Mouse (Mus musculus) limb, embryonic 12.5 days (tissue): ENCODE measurements around the gene Uaca. TPM values are rescaled to one million over a fixed set of nuclear protein-coding genes. Genes with fewer than 3 reads are reported as not detected.

Experiments
- ATAC-seq: fragments of 200-750 bp; cut with Nextera tagmentation; 2 replicates; pipeline ENCODE4 v1.8.0; 2017; ENCODE audit warnings: low read depth, moderate TSS enrichment; ENCODE audit not compliant: insufficient number of reproducible peaks, insufficient read depth, low FRiP score, low TSS enrichment
- H3K27ac ChIP-seq: fragments of 300-500 bp; sonication (generic); 2 replicates; pipeline ENCODE4 v1.5.1; 2016; ENCODE audit warnings: mild to moderate bottlenecking, moderate library complexity
- H3K27me3 ChIP-seq: fragments of 300-500 bp; sonication (generic); 2 replicates; pipeline ENCODE4 v1.6.1; 2016; ENCODE audit warnings: mild to moderate bottlenecking, moderate library complexity
- H3K36me3 ChIP-seq: fragments of 300-500 bp; sonication (generic); 2 replicates; pipeline ENCODE4 v1.6.1; 2016; ENCODE audit warnings: mild to moderate bottlenecking, moderate library complexity
- H3K4me1 ChIP-seq: fragments of 300-500 bp; sonication (generic); replicated peaks from 2 replicates; pipeline ENCODE4 v1.6.1; 2016
- H3K4me2 ChIP-seq: fragments of 300-500 bp; sonication (generic); 2 replicates; pipeline ENCODE4 v1.6.1; 2016; ENCODE audit warnings: mild to moderate bottlenecking, moderate library complexity
- H3K4me3 ChIP-seq: fragments of 300-500 bp; sonication (generic); replicated peaks from 2 replicates; pipeline ENCODE4 v1.5.1; 2016; ENCODE audit warnings: mild to moderate bottlenecking
- H3K9ac ChIP-seq: fragments of 300-500 bp; sonication (generic); replicated peaks from 2 replicates; pipeline ENCODE4 v1.6.1; 2016; ENCODE audit warnings: mild to moderate bottlenecking, moderate library complexity
- H3K9me3 ChIP-seq: fragments of 300-500 bp; sonication (generic); 2 replicates; pipeline ENCODE4 v1.6.1; 2016; ENCODE audit warnings: mild to moderate bottlenecking, moderate library complexity
- WGBS: fragments of 180-500 bp; shearing (Covaris S2); methylation state at CpG from one replicate; pipeline ENCODE4 v1.1.7; 2016; 5-methylcytosine and 5-hydroxymethylcytosine counted together
- polyA plus RNA-seq: library from polyadenylated mRNA; unstranded; fragments of >200 nt; fragmentation: Nextera tagmentation; extraction: Ambion mirVana; gene quantifications from 2 replicates; pipeline ENCODE4 v1.2.1, GENCODE M21; 2016

The Uaca gene
- polyA plus RNA-seq, 1 experiment from 2014 or later, result 28.0 TPM

DNA sequence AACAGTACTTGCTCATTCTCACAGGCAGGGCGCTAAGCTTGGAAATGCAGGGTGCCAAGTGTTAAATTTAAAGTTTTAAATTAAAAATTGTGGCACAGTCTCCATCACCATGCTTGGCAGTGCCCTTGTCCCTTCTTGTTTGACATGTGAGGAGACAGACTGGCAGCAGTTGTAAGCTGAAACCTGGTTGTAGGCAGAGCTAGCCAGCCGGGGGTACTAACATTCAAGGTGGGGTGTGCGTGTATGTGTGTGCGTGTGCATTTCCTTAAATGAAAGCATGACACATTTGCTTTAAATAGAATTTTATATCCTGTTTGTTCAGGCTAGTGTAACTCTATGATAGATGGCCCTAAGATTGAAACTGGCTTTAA is 42.7 kb downstream of the Uaca start:
- H3K27me3 ChIP-seq, result no peaks in the 10 kb centered on the region
- H3K4me1 ChIP-seq, result peaks cover 32% of the 10 kb centered on the region
- H3K9me3 ChIP-seq, result no peaks in the 10 kb centered on the region
- peak overlapping the region; percentile 37; the same call in 1 of the 2 replicates for H3K9ac ChIP-seq
- WGBS, result 60% methylated on average over 4 of the region's 4 CpGs
- no peak for ATAC-seq
- H3K27ac ChIP-seq, result peak overlapping the region; percentile 79; the same call in 1 of the 2 replicates
- H3K4me3 ChIP-seq, result no peak overlapping the region
- H3K36me3 ChIP-seq, result no peaks in the 10 kb centered on the region
- peak overlapping the region; percentile 50 for H3K4me2 ChIP-seq

- Histone ChIP-seq H3K27ac (peak overlapping the region; percentile 79), H3K9ac (peak overlapping the region; percentile 37), H3K4me1 (peaks cover 32% of the 10 kb centered on the region), H3K36me3 (no peaks in the 10 kb centered on the region), H3K9me3 (no peaks in the 10 kb centered on the region), H3K4me2 (peak overlapping the region; percentile 50), H3K4me3 (peak overlapping the region; percentile 21), H3K27me3 (no peaks in the 10 kb centered on the region)
- ATAC-seq, result no peak
- 28% methylated on average over 20 of the region's 20 CpGs for WGBS
These were observed 43.3 kb downstream of the Uaca start for GRCm38 (mm10) chr9:60837449-60838141.

DNA sequence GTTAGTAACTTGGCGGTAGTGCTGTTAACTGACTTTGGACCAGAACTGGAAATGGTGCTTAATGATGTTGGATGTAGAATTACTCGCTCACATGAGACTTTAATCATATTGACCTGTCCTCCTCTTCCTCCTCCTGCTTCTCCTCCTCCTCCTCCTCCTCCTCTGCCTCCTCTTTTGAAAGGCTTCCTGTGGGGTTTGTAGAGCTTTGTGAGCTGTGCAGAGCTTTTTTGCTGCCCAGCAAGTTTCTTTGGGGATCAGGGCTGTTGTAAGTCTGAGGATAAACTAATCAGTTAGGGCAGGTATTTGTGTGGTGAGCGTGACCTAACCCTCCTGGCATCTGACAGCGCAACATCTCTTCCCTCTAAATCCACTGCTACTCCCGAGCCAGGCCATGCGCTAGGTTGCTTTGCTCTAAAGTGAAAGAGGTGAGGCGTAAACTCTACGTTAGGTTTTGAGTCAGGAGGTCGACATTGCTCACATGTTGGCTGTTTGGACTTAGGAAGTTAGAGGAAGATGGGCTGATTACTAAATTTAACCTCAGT is 44.1 kb downstream of the Uaca start:
- no peak for ATAC-seq
- Histone ChIP-seq H3K9ac (no peak overlapping the region), H3K4me1 (peaks cover 32% of the 10 kb centered on the region), H3K27ac (peak overlapping the region; percentile 79; the same call in 1 of the 2 replicates), H3K36me3 (no peaks in the 10 kb centered on the region), H3K27me3 (no peaks in the 10 kb centered on the region), H3K4me2 (peak overlapping the region; percentile 50; the same call in 1 of the 2 replicates), H3K9me3 (no peaks in the 10 kb centered on the region), H3K4me3 (no peak overlapping the region)
- WGBS, result 54% methylated on average over 9 of the region's 9 CpGs

DNA sequence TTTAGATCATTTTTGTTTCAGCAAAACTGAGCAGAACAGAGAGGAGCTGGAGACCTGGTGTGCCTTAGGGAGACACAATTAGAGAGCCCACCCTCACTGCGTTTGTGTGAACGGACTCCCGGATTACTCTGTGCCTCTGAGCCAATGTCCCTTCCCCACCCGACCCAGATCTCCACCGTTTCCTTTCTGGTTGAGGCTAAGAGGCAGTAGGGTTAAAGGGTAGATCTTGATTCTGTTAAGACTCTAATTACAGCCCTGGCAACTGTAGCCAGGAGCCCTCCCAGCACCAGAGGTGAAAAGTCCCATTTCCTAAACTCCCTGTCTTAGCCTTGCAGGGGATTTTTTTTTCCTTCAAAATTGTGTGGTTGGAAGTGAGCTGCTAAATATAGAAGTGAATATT is 47.1 kb downstream of the Uaca start:
- H3K4me1 ChIP-seq, result peaks cover 28% of the 10 kb centered on the region

GRCm38 (mm10) chr9:60843415-60844076 is 49.2 kb downstream of the Uaca start:
- no peak for ATAC-seq
- Histone ChIP-seq H3K4me2 (no peak overlapping the region), H3K36me3 (peaks cover 6% of the 10 kb centered on the region; the same call in 1 of the 2 replicates), H3K27me3 (no peaks in the 10 kb centered on the region), H3K9ac (no peak overlapping the region), H3K4me1 (peaks cover 8% of the 10 kb centered on the region), H3K4me3 (no peak overlapping the region), H3K27ac (no peak overlapping the region), H3K9me3 (no peaks in the 10 kb centered on the region)
- 84% methylated on average over 6 of the region's 6 CpGs for WGBS

More for the DNA sequence above, 47.1 kb downstream of the Uaca start:
- Histone ChIP-seq H3K27ac (no peak overlapping the region), H3K4me3 (no peak overlapping the region), H3K9me3 (no peaks in the 10 kb centered on the region), H3K27me3 (no peaks in the 10 kb centered on the region), H3K36me3 (peaks cover 2% of the 10 kb centered on the region; the same call in 1 of the 2 replicates), H3K4me2 (no peak overlapping the region), H3K9ac (no peak overlapping the region)
- no peak for ATAC-seq
- 16% methylated on average over 5 of the region's 5 CpGs for WGBS

GRCm38 (mm10) chr9:60848730-60849129 is 54.4 kb downstream of the Uaca start:
- no peaks in the 10 kb centered on the region for H3K9me3 ChIP-seq
- no peak for ATAC-seq
- H3K4me1 ChIP-seq, result no peaks in the 10 kb centered on the region
- 81% methylated on average over 9 of the region's 9 CpGs for WGBS
- H3K27me3 ChIP-seq, result no peaks in the 10 kb centered on the region
- H3K4me3 ChIP-seq, result no peak overlapping the region
- H3K4me2 ChIP-seq, result no peak overlapping the region
- no peak overlapping the region for H3K9ac ChIP-seq
- 0 out of 2 replicates have a peak overlapping the region, but pooled peaks have one; percentile 32 for H3K27ac ChIP-seq
- H3K36me3 ChIP-seq, result peaks cover 17% of the 10 kb centered on the region

DNA sequence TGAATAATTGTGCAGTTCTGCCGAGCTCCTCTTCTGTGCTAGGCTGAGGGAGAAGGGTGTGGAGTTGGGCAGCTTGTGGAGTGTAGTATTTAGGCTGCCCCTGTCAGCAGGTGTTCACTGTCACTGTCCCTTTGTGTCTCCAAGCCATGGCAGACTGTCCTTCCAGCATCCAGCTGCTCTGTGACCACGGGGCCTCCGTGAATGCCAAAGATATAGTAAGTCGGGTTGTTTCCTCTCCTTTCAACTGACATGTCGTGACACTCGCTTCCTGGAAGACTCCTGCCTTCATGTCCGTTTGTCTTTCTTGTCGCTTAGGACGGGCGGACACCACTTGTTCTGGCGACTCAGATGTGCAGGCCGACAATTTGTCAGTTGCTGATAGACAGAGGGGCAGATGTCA is 55.6 kb downstream of the Uaca start:
- Histone ChIP-seq H3K4me1 (no peaks in the 10 kb centered on the region), H3K9ac (no peak overlapping the region), H3K9me3 (no peaks in the 10 kb centered on the region), H3K4me3 (no peak overlapping the region), H3K27ac (no peak overlapping the region), H3K4me2 (no peak overlapping the region), H3K27me3 (no peaks in the 10 kb centered on the region), H3K36me3 (peaks cover 22% of the 10 kb centered on the region)
- no peak for ATAC-seq
- 86% methylated on average over 12 of the region's 12 CpGs for WGBS

- Histone ChIP-seq H3K27me3 (no peaks in the 10 kb centered on the region), H3K4me2 (no peak overlapping the region), H3K9ac (no peak overlapping the region), H3K9me3 (no peaks in the 10 kb centered on the region), H3K36me3 (peaks cover 18% of the 10 kb centered on the region), H3K27ac (no peak overlapping the region), H3K4me3 (no peak overlapping the region), H3K4me1 (peaks cover 8% of the 10 kb centered on the region; the same call in 1 of the 2 replicates)
- no peak for ATAC-seq
- 92% methylated on average over 11 of the region's 11 CpGs for WGBS
These were observed 59.9 kb downstream of the Uaca start for GRCm38 (mm10) chr9:60854196-60854595.

GRCm38 (mm10) chr9:60857833-60858232 is 63.5 kb downstream of the Uaca start:
- WGBS, result 23% methylated on average over 5 of the region's 5 CpGs
- Histone ChIP-seq H3K36me3 (peaks cover 30% of the 10 kb centered on the region), H3K27me3 (no peaks in the 10 kb centered on the region), H3K9ac (no peak overlapping the region), H3K4me2 (no peak overlapping the region), H3K4me3 (no peak overlapping the region), H3K9me3 (no peaks in the 10 kb centered on the region), H3K27ac (no peak overlapping the region), H3K4me1 (peaks cover 8% of the 10 kb centered on the region; the same call in 1 of the 2 replicates)
- ATAC-seq, result no peak

DNA sequence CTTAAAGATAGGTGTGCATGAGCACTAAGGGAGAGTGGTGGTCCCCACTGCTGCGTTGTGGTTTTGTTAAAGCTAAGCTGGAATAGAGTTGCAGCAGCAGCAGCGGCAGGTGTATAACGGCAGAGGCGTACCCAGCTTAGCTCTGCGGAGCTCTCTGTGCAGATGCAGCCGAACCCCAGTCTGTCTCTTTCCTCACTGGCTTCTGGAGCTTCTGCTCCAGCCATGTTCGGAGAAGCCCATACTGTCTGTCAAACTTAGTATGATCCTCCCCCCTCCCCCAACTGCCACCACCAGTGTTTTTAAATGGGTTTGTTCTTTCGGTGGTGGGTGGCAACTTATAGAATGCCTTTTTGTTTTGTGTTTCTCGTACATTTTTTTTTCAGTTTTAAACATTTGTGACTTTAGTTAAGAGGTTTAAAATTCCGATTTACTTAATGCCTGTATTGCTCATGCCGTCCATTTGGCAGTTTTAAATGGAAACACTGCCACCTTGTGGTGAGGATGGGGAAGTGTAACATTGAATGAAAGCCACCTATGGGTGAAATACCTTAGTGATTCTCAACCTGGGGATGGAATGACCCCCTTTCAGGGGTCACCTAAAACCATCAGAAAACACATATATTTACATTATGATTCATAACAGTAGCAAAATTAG is 64.1 kb downstream of the Uaca start:
- Histone ChIP-seq H3K9ac (no peak overlapping the region), H3K27me3 (no peaks in the 10 kb centered on the region), H3K4me2 (peak overlapping the region; percentile 45), H3K9me3 (no peaks in the 10 kb centered on the region), H3K36me3 (peaks cover 36% of the 10 kb centered on the region), H3K27ac (no peak overlapping the region), H3K4me1 (peaks cover 8% of the 10 kb centered on the region; the same call in 1 of the 2 replicates), H3K4me3 (no peak overlapping the region)
- ATAC-seq, result no peak
- WGBS, result 37% methylated on average over 11 of the region's 11 CpGs

- no peaks in the 10 kb centered on the region for H3K27me3 ChIP-seq
- ATAC-seq, result no peak
- H3K4me3 ChIP-seq, result no peak overlapping the region
- 73% methylated on average over 9 of the region's 9 CpGs for WGBS
- H3K4me2 ChIP-seq, result no peak overlapping the region
- H3K4me1 ChIP-seq, result peaks cover 8% of the 10 kb centered on the region; the same call in 1 of the 2 replicates
- H3K36me3 ChIP-seq, result peaks cover 42% of the 10 kb centered on the region
- H3K27ac ChIP-seq, result no peak overlapping the region
- H3K9me3 ChIP-seq, result no peaks in the 10 kb centered on the region
- no peak overlapping the region for H3K9ac ChIP-seq
These were observed 64.7 kb downstream of the Uaca start for GRCm38 (mm10) chr9:60859031-60859430.
